Mouse (Mus musculus): Measurements from ENCODE around the gene Rabgap1l.

- TF ChIP-seq FLI1 (IDR thresholded peaks at IDR 0.05; ENCODE audit: low read length) = no peak
- TF ChIP-seq GATA1 (IDR thresholded peaks at IDR 0.05; ENCODE audit: borderline replicate concordance, low read length) = no peak
Observed at GRCm38 (mm10) chr1:160397037-160397436, 396.0 kb downstream of the Rabgap1l start.
